Mouse (Mus musculus) liver, embryonic 12.5 days (tissue): ENCODE measurements at regions not wholly inside any gene's neighbourhood (a gene's known extent, or its start where the extent isn't known, plus 50 kb on each side); places are given as distances from the start of the nearest gene placed in this dataset.

ENCODE experiments used
- ATAC-seq: fragments of 200-750 bp; cut with Nextera tagmentation; 2 replicates; pipeline ENCODE4 v1.8.0; 2017; ENCODE audit warnings: moderate number of reproducible peaks, mild to moderate bottlenecking, moderate library complexity
- H3K27ac ChIP-seq: fragments of 300-500 bp; sonication (generic); 2 replicates; pipeline ENCODE4 v1.5.1; 2016; ENCODE audit warnings: mild to moderate bottlenecking
- H3K27me3 ChIP-seq: fragments of 300-500 bp; sonication (generic); replicated peaks from 2 replicates; pipeline ENCODE4 v1.6.1; 2016; ENCODE audit warnings: mild to moderate bottlenecking, moderate library complexity
- H3K36me3 ChIP-seq: fragments of 300-500 bp; sonication (generic); 2 replicates; pipeline ENCODE4 v1.6.1; 2016; ENCODE audit warnings: mild to moderate bottlenecking, moderate library complexity
- H3K4me1 ChIP-seq: fragments of 300-500 bp; sonication (generic); 2 replicates; pipeline ENCODE4 v1.6.1; 2016
- H3K4me2 ChIP-seq: fragments of 300-500 bp; sonication (generic); 2 replicates; pipeline ENCODE4 v1.6.1; 2016; ENCODE audit warnings: mild to moderate bottlenecking, moderate library complexity
- H3K4me3 ChIP-seq: fragments of 300-500 bp; sonication (generic); 2 replicates; pipeline ENCODE4 v1.5.1; 2016; ENCODE audit warnings: mild to moderate bottlenecking, moderate library complexity
- H3K9ac ChIP-seq: fragments of 300-500 bp; sonication (generic); 2 replicates; pipeline ENCODE4 v1.6.1; 2016; ENCODE audit warnings: mild to moderate bottlenecking, moderate library complexity
- H3K9me3 ChIP-seq: fragments of 300-500 bp; sonication (generic); replicated peaks from 2 replicates; pipeline ENCODE4 v1.6.1; 2016; ENCODE audit warnings: mild to moderate bottlenecking, moderate library complexity
- WGBS: fragments of 180-500 bp; shearing (Covaris S2); methylation state at CpG from one replicate; pipeline ENCODE4 v1.1.7; 2016; ENCODE audit not compliant: insufficient replicate concordance; 5-methylcytosine and 5-hydroxymethylcytosine counted together

DNA sequence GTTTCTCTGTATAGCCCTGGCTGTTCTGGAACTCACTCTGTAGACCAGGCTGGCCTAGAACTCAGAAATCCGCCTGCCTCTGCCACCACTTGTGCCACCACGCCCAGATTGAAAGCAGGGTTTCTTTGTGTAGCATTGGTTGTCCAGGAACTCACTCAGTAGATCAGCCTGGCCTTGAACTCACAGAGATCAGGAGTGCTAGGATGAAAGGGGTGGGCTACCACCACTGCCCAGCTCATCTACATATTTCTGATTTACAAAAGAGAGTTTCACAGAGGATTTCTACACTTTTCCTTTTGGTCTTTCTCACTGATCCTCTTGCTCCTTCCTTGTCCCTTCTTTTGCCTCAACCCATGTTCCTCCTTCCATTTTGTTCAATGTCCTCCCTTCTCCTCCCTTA lies 53.1 kb upstream of the Lbx1 start:
- H3K36me3 ChIP-seq = no peaks in the 10 kb centered on the region
- no peak overlapping the region for H3K27ac ChIP-seq
- no peak overlapping the region for H3K9ac ChIP-seq
- H3K27me3 ChIP-seq = peaks cover 42% of the 10 kb centered on the region
- no peak overlapping the region for H3K4me3 ChIP-seq
- peaks cover 4% of the 10 kb centered on the region; the same call in 1 of the 2 replicates for H3K4me1 ChIP-seq
- H3K4me2 ChIP-seq = no peak overlapping the region
- WGBS = 41% methylated on average over 2 of the region's 2 CpGs
- ATAC-seq = no peak
- no peaks in the 10 kb centered on the region for H3K9me3 ChIP-seq

DNA sequence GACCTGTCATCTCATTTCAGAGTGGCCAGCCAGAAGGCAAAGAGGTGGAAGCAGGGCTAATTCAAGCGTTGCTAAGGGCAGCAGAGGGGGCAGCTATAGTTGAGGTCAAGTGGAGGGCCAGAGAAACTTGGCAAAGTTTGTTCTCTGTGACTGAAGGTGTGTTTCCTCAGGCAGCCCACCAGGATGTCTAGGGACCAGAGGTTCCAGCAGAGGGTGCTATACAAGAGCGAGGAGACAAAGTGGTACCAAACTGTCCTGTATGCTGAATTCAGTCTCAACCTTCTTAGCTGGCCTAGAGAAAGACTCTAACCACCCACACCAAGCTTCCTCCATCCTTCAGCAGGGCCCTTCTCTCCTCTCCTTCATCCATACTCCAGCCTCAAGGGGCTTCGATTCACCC lies 62.2 kb upstream of the Lbx1 start:
- H3K4me2 ChIP-seq = no peak overlapping the region
- no peak overlapping the region for H3K27ac ChIP-seq
- peaks cover 98% of the 10 kb centered on the region for H3K27me3 ChIP-seq
- WGBS = 25% methylated on average over 3 of the region's 3 CpGs
- no peaks in the 10 kb centered on the region for H3K36me3 ChIP-seq
- no peak for ATAC-seq
- no peaks in the 10 kb centered on the region for H3K9me3 ChIP-seq
- peaks cover 17% of the 10 kb centered on the region; the same call in 1 of the 2 replicates for H3K4me1 ChIP-seq
- H3K9ac ChIP-seq = no peak overlapping the region
- no peak overlapping the region for H3K4me3 ChIP-seq

DNA sequence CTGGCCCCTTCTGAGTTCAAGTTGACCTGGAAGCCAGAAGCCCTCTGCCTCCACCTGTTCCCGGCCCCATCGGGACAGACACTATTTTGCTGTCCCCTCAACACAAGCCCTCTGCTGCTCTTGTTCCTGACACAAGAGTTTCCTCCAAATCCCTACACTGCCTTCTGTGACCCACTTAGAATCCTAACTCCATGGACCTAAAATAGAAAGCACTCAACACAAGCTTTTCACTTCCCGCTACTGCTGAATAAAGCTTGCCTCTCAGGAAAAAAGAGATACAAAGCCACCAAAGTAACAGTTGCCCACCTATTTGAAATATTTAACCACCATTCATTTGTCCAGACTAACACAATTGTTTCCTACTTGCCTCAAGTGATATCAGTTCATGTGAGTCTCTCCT lies 63.7 kb upstream of the Lbx1 start:
- no peaks in the 10 kb centered on the region for H3K36me3 ChIP-seq
- ATAC-seq = no peak
- H3K27ac ChIP-seq = no peak overlapping the region
- 0 out of 2 replicates have a peak, but pooled peaks cover 10% of the 10 kb centered on the region for H3K4me1 ChIP-seq
- H3K9me3 ChIP-seq = no peaks in the 10 kb centered on the region
- peaks cover 100% of the 10 kb centered on the region for H3K27me3 ChIP-seq
- 63% methylated on average over 3 of the region's 3 CpGs for WGBS
- H3K4me3 ChIP-seq = no peak overlapping the region
- no peak overlapping the region for H3K4me2 ChIP-seq
- no peak overlapping the region for H3K9ac ChIP-seq

DNA sequence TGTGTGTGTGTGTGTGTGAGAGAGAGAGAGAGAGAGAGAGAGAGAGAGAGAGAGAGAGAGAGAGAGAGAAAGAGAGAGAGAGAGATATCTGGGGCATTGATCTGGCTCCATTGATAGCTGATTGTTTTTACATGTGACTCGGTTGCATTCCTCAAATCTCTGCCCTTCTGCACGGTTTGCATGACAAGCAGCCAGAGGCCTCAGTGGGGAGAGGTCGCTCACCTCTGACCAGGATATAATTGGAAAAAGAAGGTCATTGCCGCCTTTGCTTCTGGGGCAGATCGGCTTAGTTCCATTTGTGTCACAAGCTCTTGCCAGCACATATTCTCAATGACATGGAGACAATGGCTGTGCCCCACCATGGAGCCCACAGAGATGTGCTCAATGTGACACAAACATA lies 63.8 kb upstream of the Btrc start:
- no peak overlapping the region for H3K4me2 ChIP-seq
- H3K9me3 ChIP-seq = no peaks in the 10 kb centered on the region
- H3K27me3 ChIP-seq = peaks cover 100% of the 10 kb centered on the region
- H3K27ac ChIP-seq = no peak overlapping the region
- H3K9ac ChIP-seq = no peak overlapping the region
- H3K36me3 ChIP-seq = no peaks in the 10 kb centered on the region
- no peak overlapping the region for H3K4me3 ChIP-seq
- WGBS = 28% methylated on average over 5 of the region's 5 CpGs
- no peak for ATAC-seq
- H3K4me1 ChIP-seq = 0 out of 2 replicates have a peak, but pooled peaks cover 10% of the 10 kb centered on the region

DNA sequence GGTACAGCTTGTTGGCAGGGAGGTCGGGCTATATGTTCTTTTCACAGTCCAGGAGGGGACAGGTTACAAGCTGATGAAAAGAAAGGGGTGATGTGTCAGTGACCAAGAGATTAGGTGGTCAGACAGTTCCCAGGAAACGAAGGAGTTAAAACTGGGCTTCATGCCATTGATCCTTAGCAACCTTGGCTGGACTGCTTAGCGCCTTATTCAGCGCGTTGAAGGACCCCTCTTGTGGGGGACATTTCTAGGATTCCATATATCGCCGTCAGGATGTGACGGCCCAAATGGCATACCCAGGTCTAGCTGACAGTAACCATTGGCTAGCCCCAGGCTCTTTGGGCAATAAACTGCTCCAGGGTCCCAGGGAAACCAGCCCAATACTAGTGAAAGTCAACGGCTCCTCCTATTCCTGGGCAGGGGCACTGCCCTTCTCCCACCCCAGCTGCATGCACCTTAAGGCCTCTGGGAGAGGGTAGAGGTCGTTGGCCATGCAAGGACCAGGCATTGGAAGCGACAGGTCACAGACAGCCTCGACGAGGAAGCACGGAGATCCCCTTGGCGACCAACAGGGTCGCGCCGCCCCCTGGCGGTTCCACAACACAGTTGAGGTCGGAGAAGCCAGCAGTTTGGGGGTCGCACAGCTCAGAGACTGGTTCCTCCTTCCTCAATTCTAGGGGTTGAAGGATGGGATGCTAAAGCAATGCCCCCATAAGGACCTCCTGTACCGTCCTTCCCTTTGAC lies 62.7 kb upstream of the Btrc start:
- H3K27me3 ChIP-seq = peaks cover 100% of the 10 kb centered on the region
- H3K9me3 ChIP-seq = no peaks in the 10 kb centered on the region
- H3K36me3 ChIP-seq = no peaks in the 10 kb centered on the region
- no peak overlapping the region for H3K9ac ChIP-seq
- 0 out of 2 replicates have a peak, but pooled peaks cover 10% of the 10 kb centered on the region for H3K4me1 ChIP-seq
- H3K27ac ChIP-seq = no peak overlapping the region
- WGBS = 7% methylated on average over 22 of the region's 22 CpGs
- H3K4me2 ChIP-seq = peak overlapping the region; percentile 69
- peak overlapping the region; percentile 47 for H3K4me3 ChIP-seq
- ATAC-seq = no peak

DNA sequence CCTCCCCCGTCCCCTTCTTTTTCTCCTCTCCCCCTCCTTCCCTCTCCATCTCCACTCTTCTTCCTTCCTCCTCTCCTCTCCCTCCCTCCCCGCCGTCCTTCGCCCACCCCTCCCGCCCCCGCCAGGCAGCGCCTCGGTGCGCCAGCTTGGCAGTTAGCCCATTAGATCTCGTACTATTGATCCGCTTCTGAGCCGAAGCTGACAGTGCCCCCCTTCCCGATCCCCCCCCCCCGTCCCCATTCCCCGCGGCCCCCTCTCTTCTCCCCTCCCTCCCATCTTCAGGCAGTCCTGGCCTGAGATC lies 62.2 kb upstream of the Btrc start:
- peak overlapping the region; percentile 69 for H3K4me2 ChIP-seq
- no peak for ATAC-seq
- 0 out of 2 replicates have a peak overlapping the region, but pooled peaks have one; percentile 7 for H3K9ac ChIP-seq
- no peak overlapping the region for H3K27ac ChIP-seq
- peaks cover 100% of the 10 kb centered on the region for H3K27me3 ChIP-seq
- 0 out of 2 replicates have a peak, but pooled peaks cover 10% of the 10 kb centered on the region for H3K4me1 ChIP-seq
- H3K4me3 ChIP-seq = peak overlapping the region; percentile 47
- no peaks in the 10 kb centered on the region for H3K36me3 ChIP-seq
- H3K9me3 ChIP-seq = no peaks in the 10 kb centered on the region
- 2% methylated on average over 16 of the region's 16 CpGs for WGBS

DNA sequence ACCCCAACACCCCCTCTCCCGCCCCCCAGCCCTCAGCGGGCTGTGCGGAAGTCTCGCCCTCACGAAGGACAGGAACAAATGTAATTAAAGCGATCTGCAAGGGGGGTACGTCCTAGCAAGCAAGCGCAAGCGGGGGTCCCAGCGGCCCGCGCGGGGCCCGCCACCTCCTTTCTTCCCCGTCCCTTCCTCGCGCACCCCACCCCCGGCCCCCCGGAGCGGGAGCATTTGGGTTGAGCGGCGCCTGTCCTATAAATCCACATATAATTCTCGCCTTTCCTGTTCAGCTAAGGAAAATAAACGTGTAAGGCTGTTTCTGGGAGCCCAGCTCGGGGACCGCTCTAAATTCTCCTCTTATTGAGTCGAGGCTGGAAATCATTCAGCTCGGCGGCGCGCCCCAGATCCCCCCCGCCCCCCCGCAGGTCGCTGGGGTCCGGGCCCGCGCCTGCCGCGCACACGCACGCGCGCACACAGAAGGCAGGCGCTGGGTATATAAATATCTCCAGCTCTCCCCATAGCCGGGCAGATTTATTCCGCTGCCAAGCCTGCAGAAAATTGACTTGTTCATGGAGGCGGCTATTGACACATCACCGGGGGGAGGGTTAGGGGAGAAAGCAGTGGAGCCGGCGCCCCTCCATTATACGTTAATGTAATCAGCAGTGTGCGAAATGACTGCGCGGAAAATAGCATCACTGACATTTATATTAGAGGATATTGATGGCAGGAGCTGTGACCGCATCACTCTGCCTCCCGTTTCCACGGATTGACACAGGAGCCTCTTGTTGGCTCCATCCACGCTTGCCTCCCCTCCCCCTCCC lies 61.6 kb upstream of the Btrc start:
- peak overlapping the region; percentile 47 for H3K4me3 ChIP-seq
- H3K27me3 ChIP-seq = peaks cover 100% of the 10 kb centered on the region
- H3K27ac ChIP-seq = no peak overlapping the region
- 2% methylated on average over 50 of the region's 58 CpGs for WGBS
- H3K9ac ChIP-seq = peak overlapping the region; percentile 7; the same call in 1 of the 2 replicates
- no peaks in the 10 kb centered on the region for H3K36me3 ChIP-seq
- no peak for ATAC-seq
- 0 out of 2 replicates have a peak, but pooled peaks cover 10% of the 10 kb centered on the region for H3K4me1 ChIP-seq
- peak overlapping the region; percentile 69 for H3K4me2 ChIP-seq
- H3K9me3 ChIP-seq = no peaks in the 10 kb centered on the region

DNA sequence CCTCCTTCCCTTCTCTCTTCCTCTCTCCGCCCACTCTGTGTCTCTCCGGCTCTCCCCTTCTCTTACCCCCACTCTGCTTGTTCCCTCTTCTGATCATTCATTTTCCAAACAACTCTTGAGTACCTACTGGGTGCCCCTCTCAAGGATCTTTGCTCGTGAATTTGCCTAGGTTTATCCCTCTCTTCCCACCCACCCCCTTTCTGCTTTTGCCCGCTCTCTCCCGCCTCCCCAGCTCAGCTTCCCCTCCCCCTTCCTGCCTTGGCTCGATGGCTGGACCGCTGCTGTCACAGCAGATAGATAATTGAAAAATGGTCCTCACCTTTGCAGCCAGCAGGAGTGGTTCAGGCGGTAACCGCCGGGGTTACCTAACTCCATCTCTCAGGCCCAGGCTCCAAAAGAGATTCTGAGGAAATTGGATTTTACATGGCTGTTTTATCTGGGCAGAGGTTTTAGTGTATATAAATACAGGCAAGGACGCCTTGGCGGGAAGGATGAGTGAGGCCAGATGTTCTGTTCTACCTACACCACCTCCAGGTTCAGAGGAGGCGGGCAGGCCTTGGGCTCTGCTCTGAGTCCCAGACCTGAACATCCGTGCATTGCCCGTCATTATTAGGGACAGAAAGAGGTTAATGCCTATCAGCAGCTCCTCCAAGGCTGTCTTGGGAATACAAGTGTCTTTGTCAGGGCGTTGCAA lies 60.8 kb upstream of the Btrc start:
- H3K4me2 ChIP-seq = peak overlapping the region; percentile 69
- no peak overlapping the region for H3K27ac ChIP-seq
- 11% methylated on average over 16 of the region's 16 CpGs for WGBS
- ATAC-seq = no peak
- peaks cover 10% of the 10 kb centered on the region; the same call in 1 of the 2 replicates for H3K4me1 ChIP-seq
- H3K4me3 ChIP-seq = peak overlapping the region; percentile 47
- H3K9me3 ChIP-seq = no peaks in the 10 kb centered on the region
- no peak overlapping the region for H3K9ac ChIP-seq
- H3K36me3 ChIP-seq = no peaks in the 10 kb centered on the region
- peaks cover 100% of the 10 kb centered on the region for H3K27me3 ChIP-seq

DNA sequence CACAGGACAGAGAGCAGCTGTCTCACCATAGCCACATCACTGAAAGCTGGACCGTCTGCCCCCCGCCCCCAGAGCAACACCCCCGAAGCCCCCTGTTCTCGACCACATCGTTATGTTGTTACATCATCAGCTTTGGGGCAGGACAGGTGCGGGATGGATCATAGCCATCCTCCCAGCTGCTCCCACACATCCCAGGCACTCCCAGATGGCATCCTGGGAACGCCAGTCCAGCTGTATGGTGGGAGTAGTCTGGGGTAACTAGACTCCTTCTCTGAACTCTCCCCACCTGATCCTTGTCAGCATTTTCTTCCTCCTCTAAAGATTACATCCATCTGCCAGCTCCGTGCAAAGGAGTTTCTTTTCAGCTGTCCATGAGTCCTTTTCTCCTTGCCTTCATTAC lies 59.0 kb upstream of the Btrc start:
- H3K4me3 ChIP-seq = no peak overlapping the region
- H3K36me3 ChIP-seq = no peaks in the 10 kb centered on the region
- H3K27ac ChIP-seq = no peak overlapping the region
- peaks cover 16% of the 10 kb centered on the region for H3K4me1 ChIP-seq
- no peaks in the 10 kb centered on the region for H3K9me3 ChIP-seq
- H3K27me3 ChIP-seq = peaks cover 93% of the 10 kb centered on the region
- no peak for ATAC-seq
- no peak overlapping the region for H3K9ac ChIP-seq
- no peak overlapping the region for H3K4me2 ChIP-seq
- WGBS = 16% methylated on average over 8 of the region's 8 CpGs

DNA sequence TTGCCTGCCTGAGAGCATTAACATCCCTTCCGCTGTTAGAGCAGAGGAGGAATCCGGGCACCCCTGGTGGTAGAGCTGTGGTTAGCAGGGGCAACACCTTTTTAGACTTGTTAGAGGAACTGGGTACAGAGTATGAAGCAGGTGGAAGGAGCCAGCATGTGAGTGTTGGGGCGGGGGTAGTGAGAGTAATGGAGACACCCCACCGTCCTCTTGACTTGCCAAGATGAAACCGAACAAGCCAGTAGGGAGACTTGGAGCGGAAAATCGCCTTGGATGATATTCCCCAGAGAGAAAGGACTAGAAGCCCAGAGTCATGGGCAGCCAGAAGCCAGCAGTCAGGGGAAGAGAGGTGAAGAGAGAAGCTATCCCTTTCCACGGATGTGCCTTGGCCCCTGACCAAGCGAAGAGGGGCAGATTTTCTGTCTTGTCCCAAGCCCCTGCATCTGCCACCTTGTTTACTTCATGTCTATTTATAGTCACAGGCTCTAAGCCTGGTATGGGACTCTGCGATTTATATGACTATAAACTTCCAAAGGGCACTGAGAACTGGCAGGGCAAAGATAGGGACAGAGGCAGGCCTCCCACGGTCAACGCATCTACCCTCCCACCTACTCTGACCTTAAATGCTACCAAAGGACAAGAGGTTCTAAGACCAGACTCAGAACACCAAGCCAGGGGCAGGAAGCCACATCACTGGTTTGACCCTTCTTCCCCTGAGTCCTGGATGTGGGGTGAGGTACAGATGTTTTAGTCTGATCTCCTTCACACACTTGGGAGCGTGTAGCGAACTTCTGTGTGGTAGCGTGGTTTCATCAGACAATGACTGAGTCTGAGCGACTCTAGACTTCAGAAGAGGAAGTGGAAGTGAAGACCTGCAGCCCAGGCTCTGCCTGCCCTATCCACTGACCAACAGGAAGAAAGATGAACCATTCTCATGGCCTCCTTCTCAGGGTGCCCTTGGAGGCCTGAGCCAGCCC lies 55.9 kb upstream of the Btrc start:
- H3K9me3 ChIP-seq = no peaks in the 10 kb centered on the region
- H3K4me3 ChIP-seq = no peak overlapping the region
- H3K9ac ChIP-seq = no peak overlapping the region
- H3K4me2 ChIP-seq = no peak overlapping the region
- 37% methylated on average over 16 of the region's 16 CpGs for WGBS
- H3K36me3 ChIP-seq = no peaks in the 10 kb centered on the region
- ATAC-seq = no peak
- peaks cover 77% of the 10 kb centered on the region for H3K27me3 ChIP-seq
- H3K27ac ChIP-seq = no peak overlapping the region
- peaks cover 20% of the 10 kb centered on the region for H3K4me1 ChIP-seq

DNA sequence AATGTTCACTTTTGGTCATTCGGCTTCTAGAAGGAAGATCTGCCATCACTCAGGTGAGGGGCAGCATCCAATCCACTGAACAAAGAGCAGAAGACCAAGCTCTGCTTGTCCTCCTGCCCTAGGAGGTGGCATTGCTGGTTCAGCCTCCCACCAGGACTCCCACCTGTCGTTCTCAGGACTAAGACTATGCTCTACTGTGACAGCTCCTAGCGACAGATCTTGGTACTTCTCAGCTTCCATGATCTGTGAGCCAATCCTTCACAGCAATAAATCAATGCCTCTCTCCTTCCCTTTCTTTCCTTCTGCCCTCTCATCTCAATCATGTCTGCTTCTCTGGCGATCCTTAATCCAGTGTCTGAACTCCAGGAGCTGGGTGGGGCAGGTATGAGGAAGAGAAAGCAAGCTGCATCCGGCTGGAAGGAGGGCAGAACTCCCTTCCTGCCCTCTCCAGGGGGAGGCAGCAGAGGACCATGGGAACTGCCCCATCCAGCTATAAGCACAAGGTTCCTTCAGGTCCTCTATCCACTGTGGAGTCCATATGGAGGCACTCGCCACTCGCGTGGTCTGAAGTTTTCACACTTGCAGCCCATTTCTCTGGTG lies 54.8 kb upstream of the Btrc start:
- Histone ChIP-seq H3K9me3 (no peaks in the 10 kb centered on the region), H3K9ac (no peak overlapping the region), H3K36me3 (no peaks in the 10 kb centered on the region), H3K4me2 (no peak overlapping the region), H3K27me3 (peaks cover 73% of the 10 kb centered on the region), H3K4me3 (no peak overlapping the region), H3K4me1 (peaks cover 18% of the 10 kb centered on the region), H3K27ac (no peak overlapping the region)
- ATAC-seq = no peak
- 49% methylated on average over 8 of the region's 8 CpGs for WGBS
